Mouse (Mus musculus) liver, adult (tissue): ENCODE results near the gene Gm7361.
"Not testable (repeated sequence)": the region's sequence is repeated elsewhere in the genome, so short reads cannot be mapped to it uniquely, and the experiment has no call there.

Source experiments
- GATA4 ChIP-seq: IDR thresholded peaks from 2 replicates; pipeline ENCODE4 v1.6.1; 2014; ENCODE audit warnings: mild to moderate bottlenecking, low read length; ENCODE audit not compliant: insufficient replicate concordance

Gm7361 gene

GRCm38 (mm10) chr5:26257391-26257790 lies at the start of gene Gm7361:
Gene Gm7361 (plus strand): TSS chr5:26257691.
- not testable (repeated sequence) for TF ChIP-seq GATA4

- TF ChIP-seq GATA4, result no peak
Measured at GRCm38 (mm10) chr5:26211030-26211429, 46.5 kb upstream of the Gm7361 start.

- TF ChIP-seq GATA4, result no peak
Measured at GRCm38 (mm10) chr5:26222076-26222475, 35.4 kb upstream of the Gm7361 start.

- no peak for TF ChIP-seq GATA4
Measured at GRCm38 (mm10) chr5:26280361-26280760, 22.9 kb downstream of the Gm7361 start.

- TF ChIP-seq GATA4, result no peak
Measured at GRCm38 (mm10) chr5:26281717-26282116, 24.2 kb downstream of the Gm7361 start.

- TF ChIP-seq GATA4, result no peak
Measured at GRCm38 (mm10) chr5:26282282-26282681, 24.8 kb downstream of the Gm7361 start.

- TF ChIP-seq GATA4, result no peak
Measured at GRCm38 (mm10) chr5:26283399-26283798, 25.9 kb downstream of the Gm7361 start.

GRCm38 (mm10) chr5:26291621-26292020 lies 34.1 kb downstream of the Gm7361 start:
- TF ChIP-seq GATA4, result no peak

GRCm38 (mm10) chr5:26293258-26293657 lies 35.8 kb downstream of the Gm7361 start:
- no peak for TF ChIP-seq GATA4
